Mouse (Mus musculus): ENCODE data around the gene Eya3.

Eya3 gene

DNA sequence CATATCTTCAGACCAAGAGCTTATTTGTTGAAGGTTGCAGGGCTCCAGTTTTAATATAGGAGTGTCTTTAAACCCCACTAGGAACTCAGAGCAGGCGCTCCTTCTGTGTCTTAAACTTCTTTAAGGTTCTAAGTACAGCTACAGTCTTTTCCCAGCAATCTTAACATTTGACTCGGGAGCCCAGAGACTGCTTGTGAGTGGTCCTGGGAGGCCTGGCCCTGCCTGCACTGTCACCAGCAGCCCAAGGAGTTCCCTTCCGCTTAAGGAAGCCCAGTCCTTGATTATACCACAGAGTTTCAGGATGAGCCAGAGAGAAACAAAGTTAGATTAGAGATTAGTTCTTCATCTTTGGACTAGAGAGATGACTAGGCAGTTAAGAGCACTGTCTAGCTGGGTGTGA lies 54.6 kb downstream of the Eya3 start:
- ChIA-PET POLR2A (no interaction called here), CTCF (no interaction called here)

DNA sequence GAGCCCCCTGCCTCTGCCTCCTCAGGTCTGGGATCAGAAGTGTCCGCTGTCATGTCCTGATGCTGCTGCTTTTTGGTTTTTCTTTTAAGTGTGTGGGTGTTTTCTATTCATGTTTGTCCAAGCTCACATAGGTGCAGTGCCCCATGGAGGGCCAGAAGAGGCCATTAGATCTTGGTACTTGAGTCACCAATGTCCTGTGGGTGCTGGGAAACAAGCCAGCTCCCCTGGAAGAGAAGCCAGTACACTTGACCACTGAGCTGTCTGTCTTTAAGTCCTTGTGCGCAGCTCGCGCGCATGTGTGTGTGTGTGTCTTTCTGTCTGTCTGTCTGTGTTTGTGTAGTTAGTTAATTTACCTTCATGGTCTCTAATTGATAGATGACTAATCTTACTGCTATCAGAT lies 63.3 kb downstream of the Eya3 start:
- POLR2A ChIA-PET, result interaction anchor here in 1 of 4 experiments (0.5 to 1.3 kb wide), 4 partner anchors 12 to 507 kb away, joined by 3 to 4 read pairs (median 3); no protein-coding TSS in a partner anchor
- CTCF ChIA-PET, result no interaction called here

DNA sequence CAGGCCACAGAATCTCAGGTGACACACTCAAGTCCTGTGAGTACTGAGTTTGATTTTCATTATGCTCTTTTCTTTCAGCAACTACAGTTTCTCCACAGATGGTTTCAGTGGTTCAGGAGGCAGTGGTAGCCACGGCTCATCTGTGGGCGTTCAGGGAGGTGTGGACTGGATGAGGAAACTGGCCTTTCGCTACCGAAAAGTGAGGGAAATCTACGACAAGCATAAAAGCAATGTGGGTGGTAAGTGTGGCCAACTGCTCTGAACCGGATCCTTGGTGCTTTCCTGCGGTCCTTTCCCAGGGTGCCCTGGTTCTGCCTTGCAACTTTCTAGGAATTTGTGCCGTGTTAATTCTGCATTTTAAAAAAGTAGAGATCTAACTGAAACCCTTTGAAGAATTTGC lies 68.1 kb downstream of the Eya3 start:
- POLR2A ChIA-PET, result interaction anchor here in 2 of 4 experiments (0.6 to 1.4 kb wide), 5 partner anchors 17 to 430 kb away, joined by 3 to 4 read pairs (median 3); no protein-coding TSS in a partner anchor
- CTCF ChIA-PET, result interaction anchor here in 1 of 4 experiments (0.6 to 0.7 kb wide), 2 partner anchors 101 to 349 kb away, joined by 4 to 5 read pairs; no protein-coding TSS in a partner anchor

DNA sequence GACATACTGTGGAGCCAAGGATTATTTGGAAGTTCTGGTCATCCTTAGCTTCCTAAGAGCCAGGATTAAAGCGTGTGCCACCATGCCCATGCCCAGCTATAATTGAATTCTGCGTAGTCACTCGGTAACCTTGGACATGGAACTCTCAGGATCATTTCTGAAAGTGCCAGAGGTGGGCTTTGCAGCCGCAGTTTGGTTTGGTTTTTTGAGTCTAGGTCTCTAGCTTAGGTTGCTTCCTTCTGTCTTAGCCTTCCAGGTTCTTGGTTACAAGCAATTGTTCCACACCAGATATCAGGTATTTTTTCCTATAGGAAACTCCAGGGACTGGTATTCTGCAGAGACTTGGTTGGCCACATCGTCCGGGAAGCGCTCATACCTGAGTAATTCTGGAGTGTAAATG lies 74.4 kb downstream of the Eya3 start:
- POLR2A ChIA-PET, result interaction anchor here in 2 of 4 experiments (0.7 to 1.2 kb wide), 5 partner anchors 8 to 24 kb away, joined by 3 to 5 read pairs (median 4); no protein-coding TSS in a partner anchor
- CTCF ChIA-PET, result interaction anchor here in 3 of 4 experiments (0.5 to 1.7 kb wide), 5 partner anchors 9 to 198 kb away, joined by 3 to 6 read pairs (median 3); no protein-coding TSS in a partner anchor

DNA sequence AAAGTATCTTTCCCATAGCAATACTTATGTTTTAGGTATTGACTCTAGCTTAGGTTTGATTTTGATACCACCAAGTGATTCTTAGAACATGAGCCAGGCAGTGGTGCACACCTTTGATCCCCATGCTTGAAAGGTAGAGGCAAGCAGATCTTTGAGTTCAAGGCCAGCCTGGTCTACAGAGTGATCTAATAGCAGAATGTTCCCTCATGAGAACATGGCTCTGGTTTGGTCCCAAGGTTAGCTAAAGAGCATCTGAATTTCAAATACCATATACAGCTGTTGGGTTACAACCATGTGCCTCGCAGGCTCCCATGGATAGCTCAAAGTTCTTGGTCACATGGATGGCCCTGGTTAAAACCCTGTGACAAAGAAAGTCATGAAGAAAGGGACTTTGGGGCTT lies 79.5 kb downstream of the Eya3 start:
- POLR2A ChIA-PET, result interaction anchor here in 2 of 4 experiments (0.6 to 9.2 kb wide), 13 partner anchors 9 to 105 kb away, joined by 3 to 135 read pairs (median 4); partner anchors contain the start of genes Rpa2 (in 1 of the 2) and Xkr8 (in 1 of the 2)
- CTCF ChIA-PET, result interaction anchor here in 2 of 4 experiments (0.5 to 1.2 kb wide), 2 partner anchors 105 to 135 kb away, joined by 3 read pairs; no protein-coding TSS in a partner anchor

DNA sequence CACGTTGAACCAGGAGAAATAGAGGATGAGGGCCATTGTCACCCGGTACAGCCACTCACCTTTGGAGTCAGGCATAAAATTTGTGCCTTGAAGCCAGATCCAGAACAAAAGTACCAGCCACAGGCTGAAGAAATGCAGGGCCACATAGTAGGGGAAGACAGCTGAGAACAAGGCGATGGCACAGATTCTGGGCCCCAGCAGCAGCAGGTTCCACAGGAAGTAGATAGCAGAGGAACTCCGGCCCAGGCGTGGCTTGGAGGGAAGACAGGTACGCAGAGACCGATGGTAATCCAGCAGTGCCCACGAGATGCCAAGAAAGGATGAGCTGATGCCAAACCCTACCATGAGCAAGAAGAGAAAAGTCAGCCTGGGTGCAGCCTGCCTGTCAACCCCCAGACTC lies 89.4 kb downstream of the Eya3 start:
- ChIA-PET CTCF (interaction anchor here in 1 of 4 experiments (0.7 to 1.2 kb wide), 2 partner anchors 50 to 77 kb away, joined by 3 read pairs; no protein-coding TSS in a partner anchor), POLR2A (interaction anchor here in 2 of 4 experiments (0.8 to 26.2 kb wide), 10 partner anchors 9 to 193 kb away, joined by 3 to 562 read pairs (median 4); partner anchors contain the start of genes Dnajc8 (in 1 of the 2), Rpa2 (in 1 of the 2) and Smpdl3b (in 1 of the 2))

DNA sequence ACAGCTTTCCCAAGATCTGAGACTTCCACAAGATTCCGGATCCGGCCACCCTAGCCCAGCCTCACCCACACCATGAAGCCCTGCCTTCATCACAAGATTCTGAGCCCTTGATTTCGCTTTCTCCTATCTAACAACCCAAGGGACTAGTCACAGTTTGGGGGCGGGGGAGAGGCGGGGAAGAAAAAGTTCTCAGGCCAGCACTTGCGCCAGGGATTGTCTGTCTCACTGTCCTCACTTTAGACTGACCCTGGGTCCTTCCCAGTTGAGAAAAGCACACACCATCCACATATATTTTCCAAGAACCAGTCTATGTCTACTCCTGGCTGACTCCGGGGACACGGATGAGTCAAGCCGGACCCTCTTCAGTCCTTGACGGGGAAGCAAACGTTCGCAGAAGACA lies 92.8 kb downstream of the Eya3 start:
- ChIA-PET CTCF (interaction anchor here in 3 of 4 experiments (0.9 to 2.9 kb wide), 5 partner anchors 8 to 93 kb away, joined by 3 to 7 read pairs (median 3); no protein-coding TSS in a partner anchor), POLR2A (interaction anchor here in 3 of 4 experiments (0.6 to 26.2 kb wide), 14 partner anchors 7 to 271 kb away, joined by 3 to 562 read pairs (median 4); partner anchors contain the start of genes Smpdl3b (in 2 of the 3), Rpa2 (in 1 of the 3) and Sesn2 (in 1 of the 3))

DNA sequence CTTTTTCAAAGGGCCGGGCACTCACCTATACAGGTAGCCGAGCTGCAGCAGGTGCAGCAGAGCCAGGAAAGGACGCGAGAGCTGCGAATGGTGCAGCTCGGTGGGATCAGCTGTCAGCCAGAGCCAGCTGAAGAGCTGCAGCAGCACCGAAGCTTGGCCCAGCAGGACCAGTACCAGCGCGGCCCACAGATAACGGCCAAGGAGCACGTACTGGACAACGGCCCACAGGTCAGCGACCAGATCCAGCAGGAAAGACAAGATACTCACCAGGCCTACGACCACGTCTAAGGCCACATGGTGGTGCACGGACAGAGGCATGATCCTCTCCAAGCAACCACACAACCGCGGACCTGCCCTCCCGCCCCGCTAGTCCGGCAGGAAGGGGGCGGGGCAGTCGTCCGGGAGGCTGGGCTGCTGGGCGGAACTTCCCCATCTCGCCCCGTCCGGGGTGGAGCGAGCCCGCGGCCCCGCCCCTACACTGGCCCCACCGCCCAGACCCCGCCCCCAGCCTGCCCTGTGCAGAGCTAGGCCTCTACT lies 93.4 kb downstream of the Eya3 start, which contains the start of gene Xkr8:
Gene Xkr8 (minus strand): TSS at position 399 of the 537 bp plus-strand sequence.
- CTCF ChIA-PET, result interaction anchor here (0.5 to 2.9 kb wide), 9 partner anchors 8 to 593 kb away, joined by 3 to 7 read pairs (median 3); no protein-coding TSS in a partner anchor

DNA sequence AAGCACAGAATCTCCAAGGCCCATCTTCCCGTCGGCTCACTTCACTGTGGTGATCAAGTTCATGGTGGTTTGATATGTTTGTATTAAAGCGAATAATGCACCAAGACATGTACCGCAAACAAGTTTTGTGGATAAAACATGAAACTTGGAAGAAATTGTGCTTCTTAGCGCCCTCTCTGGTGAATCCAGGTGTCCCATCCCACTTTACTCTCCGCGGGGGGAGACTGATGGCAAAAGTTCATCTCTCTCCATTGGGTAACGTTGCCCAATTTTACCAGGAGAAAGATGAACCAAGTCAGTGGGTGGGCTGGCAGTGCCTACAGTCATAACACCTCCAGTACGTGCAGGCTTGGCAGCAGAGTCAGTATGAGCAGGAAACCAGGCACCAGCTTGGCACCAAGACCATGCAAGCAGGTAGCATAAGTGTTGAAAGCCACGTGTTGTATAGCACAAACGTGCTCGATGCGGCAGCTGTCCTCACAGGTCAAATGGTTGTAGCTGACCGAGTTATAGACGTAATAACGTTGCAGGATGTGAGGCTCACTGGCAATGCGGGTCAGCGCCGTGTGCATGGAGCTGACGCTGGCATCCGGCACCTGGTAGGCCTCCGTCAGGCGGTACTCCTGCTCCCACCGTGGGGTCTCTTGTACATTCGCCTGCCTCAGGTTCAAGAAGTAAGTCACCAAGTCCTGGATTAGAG lies 94.4 kb downstream of the Eya3 start:
- ChIA-PET POLR2A (interaction anchor here in 3 of 4 experiments (0.5 to 26.2 kb wide), 38 partner anchors 8 to 785 kb away, joined by 3 to 562 read pairs (median 3); partner anchors contain the start of genes Rpa2 (in 3 of the 3), Smpdl3b (in 3 of the 3), Med18 (in 1 of the 3) and Ppp1r8 (in 1 of the 3)), CTCF (interaction anchor here (0.5 to 2.9 kb wide), 13 partner anchors 17 to 765 kb away, joined by 3 to 7 read pairs (median 3); no protein-coding TSS in a partner anchor)

More for the DNA sequence above, 93.4 kb downstream of the Eya3 start, which contains the start of gene Xkr8:
- POLR2A ChIA-PET, result interaction anchor here (0.6 to 26.2 kb wide), 18 partner anchors 9 to 786 kb away, joined by 3 to 562 read pairs (median 3); partner anchors contain the start of genes Rpa2 (in 1 of the 4), Sesn2 (in 1 of the 4) and Smpdl3b (in 1 of the 4)

DNA sequence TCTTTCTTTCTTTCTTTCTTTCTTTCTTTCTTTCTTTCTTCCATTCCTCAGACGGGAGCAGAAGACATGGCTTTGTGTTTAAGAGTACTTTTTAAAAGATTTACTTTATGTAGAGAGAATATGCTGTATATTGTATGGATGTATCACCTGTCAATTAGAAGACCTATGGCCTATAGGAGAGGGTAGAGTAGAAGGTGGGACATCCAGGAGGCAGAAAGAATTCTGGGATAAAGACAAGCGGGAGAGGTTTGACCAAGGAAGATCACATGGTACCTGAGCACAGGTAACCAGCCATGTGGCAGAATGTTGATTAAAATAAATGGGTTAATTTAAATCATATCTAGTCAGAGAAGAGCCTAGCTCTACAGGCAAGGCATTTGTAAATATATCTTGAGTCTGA lies 96.0 kb downstream of the Eya3 start:
- POLR2A ChIA-PET, result interaction anchor here (0.6 to 26.2 kb wide), 29 partner anchors 9 to 272 kb away, joined by 3 to 562 read pairs (median 5); partner anchors contain the start of genes Rpa2 (in 2 of the 4), Smpdl3b (in 2 of the 4), Atpif1 (in 1 of the 4) and Med18 (in 1 of the 4)
- CTCF ChIA-PET, result interaction anchor here in 2 of 4 experiments (1.0 to 2.0 kb wide), 6 partner anchors 28 to 188 kb away, joined by 3 to 7 read pairs (median 6); partner anchors contain the start of gene Fam76a (in 1 of the 2)

DNA sequence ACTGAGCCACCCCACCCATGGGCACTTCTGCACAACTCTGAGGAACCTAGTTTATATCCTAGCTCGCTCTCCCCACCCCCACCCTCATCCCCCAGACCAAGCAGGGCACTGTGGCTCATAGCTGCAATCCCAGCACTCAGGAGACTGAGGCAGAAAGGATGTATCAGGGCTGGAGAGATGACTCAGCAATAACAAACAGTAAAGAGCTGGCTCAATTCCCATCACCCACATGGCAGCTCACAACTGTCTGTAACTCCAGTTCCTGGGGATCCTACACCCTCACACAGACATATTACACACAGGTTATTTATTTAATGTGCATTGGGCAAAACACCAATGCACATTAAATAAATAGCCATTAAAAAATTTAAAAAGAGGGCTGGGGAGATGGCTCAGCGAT lies 96.6 kb downstream of the Eya3 start:
- POLR2A ChIA-PET, result interaction anchor here (0.5 to 26.2 kb wide), 41 partner anchors 7 to 1200 kb away, joined by 3 to 562 read pairs (median 4); partner anchors contain the start of genes Ppp1r8 (in 2 of the 4), Rpa2 (in 2 of the 4), Atpif1 (in 1 of the 4) and Smpdl3b (in 1 of the 4)

DNA sequence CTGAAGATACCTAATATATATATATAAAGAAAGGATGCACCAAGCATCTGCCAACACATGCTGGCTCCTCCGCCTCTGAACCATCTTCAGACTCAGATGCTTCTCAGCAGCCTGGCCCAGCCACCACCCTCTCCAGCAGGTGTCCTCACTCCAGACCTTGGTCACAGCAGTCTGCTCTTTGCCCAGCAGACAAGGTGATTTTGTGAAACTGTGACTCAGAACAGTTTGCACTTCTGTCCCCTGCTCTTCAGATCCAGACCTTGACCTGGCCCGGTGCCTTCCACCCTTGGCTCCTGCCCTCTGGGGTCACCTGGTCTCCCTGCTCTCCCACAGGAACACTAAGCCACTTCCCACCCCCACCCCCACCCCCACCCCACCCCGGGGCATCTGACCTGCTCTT lies 97.1 kb downstream of the Eya3 start:
- ChIA-PET POLR2A (interaction anchor here (0.5 to 26.2 kb wide), 54 partner anchors 8 to 1200 kb away, joined by 3 to 562 read pairs (median 4); partner anchors contain the start of genes Ppp1r8 (in 2 of the 4), Rpa2 (in 2 of the 4), Atpif1 (in 1 of the 4) and Sesn2 (in 1 of the 4)), CTCF (interaction anchor here in 3 of 4 experiments (0.6 to 2.0 kb wide), 5 partner anchors 45 to 107 kb away, joined by 3 to 8 read pairs (median 3); no protein-coding TSS in a partner anchor)

More for the DNA sequence above, 96.6 kb downstream of the Eya3 start:
- CTCF ChIA-PET, result interaction anchor here in 3 of 4 experiments (0.6 to 2.0 kb wide), 5 partner anchors 28 to 107 kb away, joined by 3 to 7 read pairs (median 3); no protein-coding TSS in a partner anchor

DNA sequence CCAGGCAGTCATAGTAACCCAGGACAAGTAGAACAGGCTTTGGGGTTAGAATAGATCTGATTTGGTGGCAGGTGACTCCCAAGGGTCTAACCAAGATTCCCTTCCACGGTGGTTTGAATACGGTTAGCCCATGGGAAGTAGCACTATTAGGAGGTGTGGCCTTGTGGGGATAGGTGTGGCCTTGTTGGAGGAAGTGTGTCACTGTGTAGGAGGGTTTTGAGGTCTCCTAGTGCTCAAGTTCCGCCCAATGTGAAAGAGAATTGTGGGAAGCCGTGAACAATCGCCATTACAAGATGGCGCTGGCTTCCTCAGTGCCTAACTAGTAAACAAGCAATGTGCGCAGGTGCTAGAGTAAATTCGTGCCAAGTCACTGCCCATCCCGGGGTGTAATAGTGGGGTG lies 98.4 kb downstream of the Eya3 start:
- ChIA-PET CTCF (interaction anchor here in 1 of 4 experiments (1.2 kb wide), 1 partner anchor 31 kb away, joined by 3 read pairs; the partner anchor contains the start of gene Rpa2), POLR2A (interaction anchor here in 3 of 4 experiments (0.6 to 26.2 kb wide), 31 partner anchors 9 to 981 kb away, joined by 3 to 562 read pairs (median 4); partner anchors contain the start of genes Rpa2 (in 2 of the 3), Ppp1r8 (in 1 of the 3), Rcc1 (in 1 of the 3) and Smpdl3b (in 1 of the 3))

DNA sequence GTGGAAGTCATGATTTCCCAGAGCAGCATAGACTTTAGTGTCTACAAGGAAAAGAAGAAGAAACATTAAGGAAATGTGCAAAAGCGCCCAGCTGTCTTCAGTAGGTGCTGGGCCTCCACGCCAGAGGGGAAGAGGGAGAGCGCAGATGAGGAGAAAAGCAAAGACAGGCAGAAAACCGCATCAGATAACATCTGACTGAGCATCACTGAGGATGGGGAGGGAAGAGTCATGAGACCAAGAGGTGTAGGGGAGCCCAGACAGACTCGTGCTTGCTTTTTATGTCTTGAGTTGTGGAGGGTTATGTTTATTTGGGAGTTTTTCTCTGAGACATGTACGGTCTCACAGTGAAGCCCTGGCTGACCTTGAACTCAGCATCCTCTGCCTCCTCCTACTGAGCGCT lies 102.7 kb downstream of the Eya3 start:
- POLR2A ChIA-PET, result interaction anchor here (0.6 to 26.2 kb wide), 8 partner anchors 8 to 148 kb away, joined by 3 to 562 read pairs (median 4); partner anchors contain the start of genes Rpa2 (in 3 of the 4), Smpdl3b (in 1 of the 4) and Xkr8 (in 1 of the 4)
- CTCF ChIA-PET, result interaction anchor here in 1 of 4 experiments (0.6 kb wide), 1 partner anchor 449 kb away, joined by 3 read pairs; no protein-coding TSS in a partner anchor

DNA sequence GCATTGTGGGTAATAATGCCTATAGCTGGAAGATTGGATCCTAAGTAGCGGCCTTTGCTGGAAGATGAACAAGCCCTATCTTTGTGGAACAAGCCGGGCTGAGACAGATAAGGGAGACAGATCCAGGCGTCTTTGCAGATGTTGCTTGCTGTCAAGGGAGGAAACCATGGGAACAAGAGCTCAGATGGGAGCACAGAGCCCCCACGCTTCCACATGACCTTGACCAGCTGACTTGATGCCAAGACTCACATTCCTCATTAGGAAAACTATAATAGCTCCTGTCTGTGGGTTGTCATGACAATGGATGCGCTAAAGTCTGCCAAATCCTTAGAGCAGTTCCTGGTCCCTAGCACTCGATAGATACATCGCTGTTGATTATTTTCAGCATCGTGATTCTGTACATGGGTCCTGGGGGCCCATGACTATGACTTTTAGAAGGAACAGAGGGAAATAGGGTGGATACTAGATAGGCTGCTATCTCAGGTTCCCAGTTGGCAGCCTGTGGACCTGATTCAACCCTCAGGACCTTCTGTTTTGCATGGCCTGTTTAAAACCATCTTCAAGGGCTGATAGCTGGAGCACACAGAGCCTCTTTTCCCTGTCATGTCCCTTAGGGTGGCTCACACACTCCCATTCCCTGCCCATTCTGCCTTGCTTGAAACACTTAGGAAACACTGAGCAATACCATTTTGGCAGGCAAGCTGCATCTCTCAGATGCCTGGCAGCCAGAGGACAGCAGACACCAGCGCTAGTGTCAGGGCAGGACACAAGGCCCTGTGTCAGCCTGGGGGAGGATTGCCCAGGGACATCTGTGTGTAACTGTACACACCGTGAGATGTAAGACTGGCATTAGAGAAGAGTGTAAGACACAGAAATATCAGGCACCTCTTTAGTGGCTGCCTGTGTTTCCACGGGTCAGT lies 105.5 kb downstream of the Eya3 start:
- ChIA-PET POLR2A (interaction anchor here in 2 of 4 experiments (1.4 to 26.2 kb wide), 4 partner anchors 9 to 30 kb away, joined by 4 to 562 read pairs (median 134); partner anchors contain the start of genes Rpa2 (in 1 of the 2), Smpdl3b (in 1 of the 2) and Xkr8 (in 1 of the 2)), CTCF (interaction anchor here in 2 of 4 experiments (0.9 to 1.1 kb wide), 2 partner anchors 13 to 79 kb away, joined by 3 read pairs; partner anchors contain the start of gene Smpdl3b (in 1 of the 2))

Data from embryonic stem cell, embryonic (primary cell).